ENCODE assay signal across 23 mouse cellular contexts in genomic region chr3:70130241-70131029, GRCm38 (mm10).
"Had no signal": no experiment of that assay in that cellular context is flagged by ENCODE, and none has a peak within 500 bp of the region (broad histone marks: within the 10 kb centered on the region; RNA-seq: fewer than 3 reads in every experiment).

No protein-coding gene starts in this region.

- ATAC-seq: hindbrain, postnatal 0 days; intestine, embryonic 16.5 days; liver, embryonic 12.5 days had no signal

- H3K36me3 ChIP-seq: heart, embryonic 10.5 days; heart, embryonic 12.5 days; hindbrain, embryonic 13.5 days; hindbrain, embryonic 15.5 days; kidney, embryonic 15.5 days; limb, embryonic 12.5 days; liver, embryonic 12.5 days had no signal

- H3K27me3 ChIP-seq: heart, embryonic 12.5 days; hindbrain, embryonic 13.5 days; hindbrain, embryonic 15.5 days; kidney, embryonic 15.5 days; limb, embryonic 12.5 days; liver, embryonic 12.5 days had no signal

- H3K4me2 ChIP-seq: heart, embryonic 12.5 days; hindbrain, embryonic 13.5 days; hindbrain, embryonic 15.5 days; kidney, embryonic 15.5 days; limb, embryonic 12.5 days; liver, embryonic 12.5 days had no signal

- H3K9me3 ChIP-seq: heart, embryonic 10.5 days; heart, embryonic 12.5 days; hindbrain, embryonic 13.5 days; hindbrain, embryonic 15.5 days; kidney, embryonic 15.5 days; limb, embryonic 12.5 days; liver, embryonic 12.5 days had no signal

- H3K4me1 ChIP-seq: heart, embryonic 10.5 days; heart, embryonic 12.5 days; hindbrain, embryonic 13.5 days; hindbrain, embryonic 15.5 days; kidney, embryonic 15.5 days; liver, embryonic 12.5 days had no signal

- DNase-seq: gastrocnemius, adult 2 months; gastrocnemius, postnatal 10 days; gastrocnemius, postnatal 25 days; heart, adult 18-20 months; heart, postnatal 10 days; kidney, adult 11 months; kidney, adult 2 months; kidney, adult 9 months; kidney, postnatal 10 days; kidney, postnatal 36 days; layer of hippocampus, adult 9-11 months; layer of hippocampus, postnatal 36 days; left cerebral cortex, postnatal 4 days had no signal

- H3K9ac ChIP-seq: heart, embryonic 12.5 days; hindbrain, embryonic 13.5 days; hindbrain, embryonic 15.5 days; kidney, embryonic 15.5 days; limb, embryonic 12.5 days; liver, embryonic 12.5 days; liver, embryonic 14.5 days had no signal

- H3K27ac ChIP-seq: gastrocnemius, adult 2 months; heart, embryonic 10.5 days; hindbrain, embryonic 13.5 days; hindbrain, embryonic 15.5 days; hindbrain, postnatal 0 days; kidney, embryonic 15.5 days; limb, embryonic 12.5 days; liver, embryonic 12.5 days; liver, embryonic 14.5 days had no signal

- H3K4me3 ChIP-seq: gastrocnemius, adult 2 months; heart, embryonic 10.5 days; heart, embryonic 12.5 days; hindbrain, embryonic 13.5 days; hindbrain, embryonic 15.5 days; kidney, embryonic 15.5 days; limb, embryonic 12.5 days; liver, embryonic 12.5 days had no signal
